Mouse (Mus musculus) layer of hippocampus, adult 2 months (tissue): ENCODE results near the gene Tada2b. TPM values are rescaled to one million over a fixed set of nuclear protein-coding genes. Genes with fewer than 3 reads are reported as not detected.
A peak's percentile ranks its signal among the peaks of the same experiment; 100 is the strongest.

Experiments
- DNase-seq, 2 experiments: peaks; one replicate each; pipeline ENCODE4 v3.0.0; 2022; ENCODE audit warnings: low spot score in 2 of 2
- H3K27ac ChIP-seq: fragments of 200-600 bp; 2 replicates; pipeline ENCODE4 v1.8.1; 2022
- H3K4me3 ChIP-seq: fragments of 200-600 bp; 2 replicates; pipeline ENCODE4 v1.8.1; 2022; ENCODE audit warnings: mild to moderate bottlenecking
- CTCF ChIP-seq: fragments of 200-600 bp; conservative IDR thresholded peaks from 2 replicates; pipeline ENCODE4 v1.8.1; 2022; ENCODE audit warnings: antibody characterized with exemption, mild to moderate bottlenecking, moderate library complexity
- total RNA-seq, 2 experiments: library from RNA; stranded (reverse); gene quantifications; 2 replicates each; pipeline ENCODE4 v1.2.3; 2021

Tada2b gene
- total RNA-seq, 2 experiments from 2014 or later: 36.9 to 37.2 TPM

DNA sequence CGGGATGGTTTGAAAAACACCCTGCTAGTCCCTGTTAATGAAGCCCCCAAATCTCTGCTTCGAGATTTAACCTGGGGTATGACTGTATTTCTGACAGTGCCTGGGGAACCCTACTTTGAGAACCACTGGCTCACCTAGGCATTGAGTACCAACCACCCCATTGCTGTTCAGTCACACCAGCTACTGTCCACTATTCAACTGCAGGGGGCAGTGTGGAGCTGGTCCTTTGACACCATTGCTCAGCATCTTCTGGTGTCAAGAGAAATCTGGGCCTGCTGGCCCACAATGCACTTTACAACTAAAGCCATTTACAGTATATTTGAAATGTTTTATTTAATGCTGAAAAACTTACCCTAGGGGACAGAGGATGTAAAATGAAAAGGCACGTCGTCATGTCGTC lies 9.8 kb downstream of the Tada2b start:
- peak; percentile 59 to 76 for DNase-seq
- TF ChIP-seq CTCF: peak; percentile 87
- no peak overlapping the region for H3K27ac ChIP-seq
- no peak overlapping the region for H3K4me3 ChIP-seq

DNA sequence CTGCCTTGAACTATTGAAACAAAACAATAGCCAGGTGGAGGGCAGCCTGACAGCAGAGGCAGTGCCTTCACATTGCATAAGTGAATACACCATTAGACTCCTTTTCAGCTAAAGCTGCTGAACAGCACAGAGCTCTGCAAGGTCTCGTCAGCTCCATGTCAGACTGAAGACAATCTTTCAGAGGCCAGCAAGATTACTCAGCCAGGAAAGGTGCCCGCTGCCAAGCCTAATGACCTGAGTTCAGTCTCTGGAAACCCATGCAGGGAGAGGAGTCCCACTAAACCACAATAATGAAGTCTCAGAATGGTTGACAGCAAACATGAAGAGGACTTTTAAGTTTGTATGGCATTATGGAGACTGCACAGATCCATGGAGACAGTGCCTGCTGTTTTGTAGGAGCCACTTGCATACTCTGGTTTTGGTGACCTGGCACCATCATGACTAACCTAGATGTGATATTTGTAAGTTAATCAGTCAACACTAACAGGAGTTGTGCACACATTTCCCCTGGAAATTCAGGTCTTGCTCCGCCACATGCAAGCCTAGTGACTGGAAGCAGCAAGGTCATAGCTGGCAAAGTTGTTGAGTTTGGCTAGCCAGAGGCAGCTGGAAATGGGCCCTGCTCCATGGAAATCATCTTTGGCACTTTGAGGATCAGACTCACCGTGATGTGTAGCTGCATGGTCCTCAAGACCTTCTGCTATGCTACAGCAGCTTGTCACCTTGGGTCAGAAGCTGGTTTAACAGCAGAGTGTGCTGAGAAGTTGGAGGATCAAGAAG lies 11.0 kb downstream of the Tada2b start:
- no peak for TF ChIP-seq CTCF
- Histone ChIP-seq H3K27ac (no peak overlapping the region; the same call in 1 of the 2 replicates), H3K4me3 (no peak overlapping the region)
- no peak for DNase-seq

GRCm38 (mm10) chr5:36471206-36471605 lies 12.9 kb downstream of the Tada2b start:
- TF ChIP-seq CTCF: no peak
- DNase-seq: no peak
- no peak overlapping the region for H3K4me3 ChIP-seq
- H3K27ac ChIP-seq: no peak overlapping the region

GRCm38 (mm10) chr5:36465889-36466288 lies 18.2 kb downstream of the Tada2b start:
- DNase-seq: no peak
- peak overlapping the region; percentile 68 for H3K4me3 ChIP-seq
- no peak for TF ChIP-seq CTCF

DNA sequence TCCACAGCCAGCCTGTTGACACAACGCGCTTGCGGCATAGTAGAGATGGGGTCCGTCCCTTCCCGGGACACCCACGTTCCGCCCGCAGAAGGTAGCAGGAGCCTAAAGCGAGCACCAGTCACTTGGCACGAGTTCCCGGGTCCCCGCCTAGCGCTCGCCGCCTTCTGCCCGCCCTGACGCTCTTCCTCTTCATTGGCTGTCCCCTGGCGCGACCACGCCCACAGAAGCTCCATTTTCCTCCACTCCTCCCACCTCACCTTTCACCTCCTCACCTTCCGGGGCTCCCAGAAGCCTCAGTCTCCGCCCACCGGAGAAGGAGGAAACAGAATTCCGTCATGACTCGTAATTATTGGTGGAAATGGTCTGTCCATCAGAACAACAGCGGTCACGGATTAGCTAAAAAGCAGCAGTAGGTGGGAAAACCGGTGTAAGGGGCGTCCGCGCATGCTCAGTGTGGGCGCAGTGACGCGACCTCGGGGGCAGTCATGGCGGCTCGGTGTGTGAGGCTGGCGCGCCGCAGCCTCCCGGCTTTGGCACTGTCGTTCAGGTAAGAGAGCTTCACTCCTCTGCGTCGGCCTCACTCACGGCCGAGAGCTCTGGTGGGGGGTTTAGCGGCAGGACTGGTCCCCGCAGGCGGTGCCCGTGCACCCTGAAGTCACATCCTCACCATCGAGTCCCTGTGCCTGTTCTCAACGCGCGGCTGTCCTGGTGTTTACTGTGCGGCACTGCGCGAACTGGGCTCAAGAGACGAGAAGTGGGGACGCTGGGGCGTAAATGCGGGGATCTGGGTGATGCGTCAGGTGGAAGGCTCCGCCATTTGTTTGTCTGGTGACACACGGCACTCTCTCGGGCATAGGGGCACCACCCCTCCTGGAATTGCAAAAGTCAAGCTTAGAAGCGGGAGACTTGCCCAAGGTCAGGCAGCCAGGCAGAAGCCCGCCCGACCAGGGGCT lies 19.1 kb downstream of the Tada2b start, which contains the start of gene Grpel1:
Gene Grpel1, plus strand, starts transcription at position 290 of the 953 bp plus-strand sequence.
- peak within 1 kb of the TSS; percentile 92 for H3K27ac ChIP-seq
- peak; percentile 96 to 100 for DNase-seq
- peak within 1 kb of the TSS; percentile 81 for H3K4me3 ChIP-seq
- 0 out of 2 replicates have a peak, but pooled peaks have one; percentile 8 for TF ChIP-seq CTCF

More at GRCm38 (mm10) chr5:36465889-36466288, 18.2 kb downstream of the Tada2b start:
- H3K27ac ChIP-seq: peak overlapping the region; percentile 92; the same call in 1 of the 2 replicates

DNA sequence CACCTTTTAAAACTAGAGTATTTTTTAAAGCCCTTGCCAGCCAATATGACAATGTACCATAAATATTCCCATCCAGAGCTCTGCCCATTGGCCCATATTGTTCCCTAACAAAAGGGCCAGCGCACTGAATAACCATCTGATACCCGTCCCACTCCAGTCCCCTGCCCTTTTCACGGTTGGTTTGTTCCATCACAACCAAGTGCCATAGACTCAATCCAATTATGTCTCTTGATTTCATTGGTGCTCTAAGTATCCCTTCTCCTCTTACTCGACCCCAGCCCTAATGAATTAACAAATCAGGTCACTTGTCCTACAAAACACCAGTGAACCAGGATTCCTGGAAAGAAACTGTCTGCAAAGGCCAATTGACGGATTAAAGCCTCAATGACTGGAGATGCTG lies 20.7 kb downstream of the Tada2b start:
- no peak for TF ChIP-seq CTCF
- Histone ChIP-seq H3K27ac (no peak overlapping the region), H3K4me3 (no peak overlapping the region)
- DNase-seq: no peak

DNA sequence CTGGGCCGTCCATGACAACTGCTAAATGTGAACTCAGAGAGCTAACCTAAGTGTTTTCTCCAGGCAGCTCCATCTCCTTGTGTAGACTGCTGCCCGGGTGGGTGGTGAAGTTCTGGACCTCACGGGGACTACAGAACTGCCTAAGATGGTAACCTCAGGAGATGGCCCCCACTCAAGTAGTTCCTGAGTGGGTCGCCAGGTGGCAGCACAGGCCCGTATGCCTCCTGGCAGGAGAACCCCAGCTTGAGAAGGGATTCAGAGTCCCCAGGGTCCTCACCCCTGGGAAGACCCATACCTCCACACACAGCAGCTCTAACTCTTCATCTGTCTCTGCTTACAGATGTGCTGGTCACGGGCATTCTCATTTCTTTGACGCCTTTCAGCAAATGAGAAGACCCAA lies 21.3 kb downstream of the Tada2b start:
- DNase-seq: peak; percentile 58 to 89
- peak; percentile 98 for TF ChIP-seq CTCF
- H3K27ac ChIP-seq: no peak overlapping the region
- H3K4me3 ChIP-seq: no peak overlapping the region

GRCm38 (mm10) chr5:36461231-36461630 lies 22.9 kb downstream of the Tada2b start:
- no peak overlapping the region for H3K4me3 ChIP-seq
- no peak for DNase-seq
- H3K27ac ChIP-seq: no peak overlapping the region
- TF ChIP-seq CTCF: no peak

DNA sequence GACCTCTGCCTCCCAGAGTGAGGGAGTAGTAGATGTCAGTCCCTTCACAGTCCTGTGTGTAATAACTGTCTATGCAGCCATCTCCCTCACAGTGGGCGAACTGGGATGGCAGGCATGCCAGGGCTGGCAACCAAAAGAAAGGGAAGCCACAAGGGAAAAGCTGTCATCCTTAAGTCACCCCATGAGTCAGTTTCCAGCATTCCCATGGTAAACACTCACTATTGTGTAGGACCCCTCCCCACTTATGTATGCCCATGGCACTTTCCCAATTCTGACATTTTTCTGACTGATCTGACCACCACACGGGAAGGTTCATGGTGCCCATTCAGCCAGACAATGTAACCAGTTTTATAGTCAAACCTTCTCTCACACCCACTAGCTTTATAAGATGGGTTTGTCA lies 23.4 kb downstream of the Tada2b start:
- no peak for DNase-seq
- Histone ChIP-seq H3K4me3 (no peak overlapping the region), H3K27ac (no peak overlapping the region)
- TF ChIP-seq CTCF: no peak

DNA sequence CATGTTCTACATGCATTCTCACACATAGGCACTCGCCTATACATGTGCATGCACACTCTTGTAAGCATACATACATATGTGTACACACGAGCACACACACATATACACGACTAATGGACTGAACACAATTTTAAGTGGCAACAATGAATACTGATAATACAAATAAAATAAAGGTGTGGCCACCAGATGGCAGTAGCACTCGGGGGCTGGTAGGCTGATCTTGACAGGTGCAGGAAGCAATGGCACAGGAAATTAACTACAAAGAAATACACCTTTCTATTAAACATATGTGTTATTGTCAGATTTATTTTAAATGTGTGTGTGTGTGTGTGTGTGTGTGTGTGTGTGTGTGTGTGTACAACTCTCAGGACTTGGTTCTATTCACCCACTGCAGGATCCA lies 25.2 kb downstream of the Tada2b start:
- H3K4me3 ChIP-seq: no peak overlapping the region
- peak in 1 of 2 experiments; percentile 67 for DNase-seq

DNA sequence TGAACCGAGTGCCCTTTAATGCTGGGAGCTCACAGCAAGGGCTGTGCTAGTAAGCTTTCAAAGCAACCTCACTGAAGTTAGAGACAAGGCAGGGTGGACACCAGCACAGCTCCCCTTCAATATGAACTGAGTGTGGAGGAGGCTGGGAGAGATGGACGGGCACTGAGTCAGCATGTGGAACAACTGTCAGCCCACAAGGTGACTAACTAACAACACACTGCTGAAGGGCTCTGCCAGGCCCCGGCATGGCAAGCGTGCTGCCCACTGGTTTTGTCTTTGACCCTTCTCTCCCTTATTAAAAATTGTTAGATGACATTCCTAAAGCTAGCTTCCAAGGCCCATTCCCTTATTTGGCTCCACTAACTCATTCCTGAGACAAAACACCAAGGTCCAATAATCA lies 26.4 kb downstream of the Tada2b start:
- H3K4me3 ChIP-seq: no peak overlapping the region
- H3K27ac ChIP-seq: no peak overlapping the region
- no peak for DNase-seq
- TF ChIP-seq CTCF: no peak

More for the DNA sequence above, 25.2 kb downstream of the Tada2b start:
- peak; percentile 79 for TF ChIP-seq CTCF
- H3K27ac ChIP-seq: no peak overlapping the region

DNA sequence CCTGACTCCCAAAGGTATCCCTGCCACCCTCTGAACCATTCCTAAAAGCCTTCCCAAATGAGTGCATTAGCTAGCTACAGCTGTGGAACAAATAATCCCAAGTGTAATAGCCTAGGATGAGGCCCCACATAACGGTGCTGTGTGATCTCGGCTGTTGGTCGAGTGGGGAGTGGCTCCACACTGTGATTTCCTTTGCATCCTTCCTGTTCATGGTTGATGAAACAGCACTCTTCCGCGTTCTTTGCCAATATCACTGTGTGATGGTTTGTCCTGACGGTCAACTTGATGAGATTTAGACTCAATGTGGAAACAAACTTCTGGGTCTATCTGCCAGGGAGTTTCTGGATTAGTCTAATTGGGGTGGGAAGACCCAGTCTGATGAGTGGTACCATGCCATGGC lies 31.3 kb downstream of the Tada2b start:
- Histone ChIP-seq H3K27ac (no peak overlapping the region), H3K4me3 (no peak overlapping the region)
- TF ChIP-seq CTCF: no peak
- no peak for DNase-seq

- Histone ChIP-seq H3K27ac (no peak overlapping the region), H3K4me3 (no peak overlapping the region)
- no peak for TF ChIP-seq CTCF
- no peak for DNase-seq
Observed at GRCm38 (mm10) chr5:36451872-36452389, 32.2 kb downstream of the Tada2b start.
